Mouse (Mus musculus): ENCODE measurements around the gene Efhd2. TPM values are rescaled to one million over a fixed set of nuclear protein-coding genes. Genes with fewer than 3 reads are reported as not detected.

Efhd2 gene
- polyA plus RNA-seq, 1 experiment from 2014 or later: 82.8 TPM

- no peak overlapping the region for H3K4me2 ChIP-seq (replicated peaks)
- no peaks in the 10 kb centered on the region for H3K27me3 ChIP-seq
- no peaks in the 10 kb centered on the region for H3K9me3 ChIP-seq
- H3K4me3 ChIP-seq: no peak overlapping the region
- no peak overlapping the region for H3K9ac ChIP-seq (replicated peaks)
- H3K4me1 ChIP-seq: peaks cover 19% of the 10 kb centered on the region
- ATAC-seq (replicated peaks): no peak
- H3K36me3 ChIP-seq: no peaks in the 10 kb centered on the region
- WGBS: 72% methylated on average over 7 of the region's 7 CpGs
- H3K27ac ChIP-seq (replicated peaks): no peak overlapping the region
Measured at GRCm38 (mm10) chr4:141878621-141879020, 3.9 kb upstream of the Efhd2 start.

GRCm38 (mm10) chr4:141875481-141876108 lies 875 bp upstream of the Efhd2 start:
- Histone ChIP-seq H3K4me2 (replicated peaks) (peak overlapping the region; percentile 81), H3K27me3 (no peaks in the 10 kb centered on the region), H3K4me3 (peak overlapping the region; percentile 78), H3K27ac (replicated peaks) (0 out of 2 replicates have a peak overlapping the region, but pooled peaks have one; percentile 47), H3K4me1 (peaks cover 49% of the 10 kb centered on the region), H3K9me3 (no peaks in the 10 kb centered on the region), H3K9ac (replicated peaks) (peak overlapping the region; percentile 72), H3K36me3 (no peaks in the 10 kb centered on the region)
- WGBS: 9% methylated on average over 8 of the region's 8 CpGs
- peak; percentile 8; the same call in 1 of the 2 replicates for ATAC-seq (replicated peaks)

DNA sequence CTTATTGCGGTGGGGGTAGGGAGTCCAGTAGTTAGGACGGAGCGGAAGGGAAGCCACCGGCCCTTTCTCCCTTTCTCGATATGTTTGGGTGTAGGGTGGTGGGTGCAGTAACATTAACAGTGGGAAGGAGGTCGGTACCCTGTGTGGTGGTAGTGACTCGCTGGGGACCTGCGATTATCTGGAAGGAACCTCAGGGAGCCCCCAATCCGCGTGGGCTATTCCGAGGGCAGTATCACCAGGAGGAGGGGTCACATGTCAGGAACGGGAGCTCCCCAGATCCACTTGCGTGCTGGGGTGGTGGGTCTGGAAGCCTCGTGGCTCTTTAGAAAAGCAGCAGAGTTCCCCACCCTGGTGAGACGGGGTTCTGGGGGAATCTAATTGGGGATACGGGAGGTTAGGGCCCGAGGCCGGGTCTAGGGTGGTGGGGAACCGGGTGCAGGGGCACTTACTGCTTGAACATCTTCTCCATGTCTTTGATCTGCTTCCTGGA lies 564 bp downstream of the Efhd2 start:
- Histone ChIP-seq H3K9ac (replicated peaks) (peak overlapping the region; percentile 72), H3K9me3 (no peaks in the 10 kb centered on the region), H3K4me2 (replicated peaks) (peak overlapping the region; percentile 81), H3K4me3 (peak overlapping the region; percentile 78), H3K36me3 (no peaks in the 10 kb centered on the region), H3K27ac (replicated peaks) (no peak overlapping the region), H3K4me1 (peaks cover 61% of the 10 kb centered on the region), H3K27me3 (no peaks in the 10 kb centered on the region)
- WGBS: 1% methylated on average over 19 of the region's 19 CpGs
- peak; percentile 26 for ATAC-seq (replicated peaks)

GRCm38 (mm10) chr4:141872977-141873376 lies 1.7 kb downstream of the Efhd2 start:
- Histone ChIP-seq H3K36me3 (no peaks in the 10 kb centered on the region), H3K4me1 (peaks cover 66% of the 10 kb centered on the region), H3K9ac (replicated peaks) (peak overlapping the region; percentile 72), H3K4me2 (replicated peaks) (peak overlapping the region; percentile 81), H3K4me3 (peak overlapping the region; percentile 78), H3K27ac (replicated peaks) (no peak overlapping the region), H3K9me3 (no peaks in the 10 kb centered on the region), H3K27me3 (no peaks in the 10 kb centered on the region)
- 89% methylated on average over 9 of the region's 9 CpGs for whole genome bisulfite sequencing
- ATAC-seq (replicated peaks): no peak

GRCm38 (mm10) chr4:141871909-141872308 lies 2.8 kb downstream of the Efhd2 start:
- 46% methylated on average over 9 of the region's 9 CpGs for WGBS
- Histone ChIP-seq H3K27me3 (no peaks in the 10 kb centered on the region), H3K4me1 (peaks cover 77% of the 10 kb centered on the region), H3K9me3 (no peaks in the 10 kb centered on the region), H3K27ac (replicated peaks) (peak overlapping the region; percentile 73), H3K36me3 (no peaks in the 10 kb centered on the region), H3K4me2 (replicated peaks) (peak overlapping the region; percentile 81), H3K9ac (replicated peaks) (peak overlapping the region; percentile 27; the same call in 1 of the 2 replicates), H3K4me3 (peak overlapping the region; percentile 12)
- ATAC-seq (replicated peaks): no peak

- WGBS: 91% methylated on average over 3 of the region's 3 CpGs
- H3K9ac ChIP-seq (replicated peaks): no peak overlapping the region
- H3K4me3 ChIP-seq: peak overlapping the region; percentile 12; the same call in 1 of the 2 replicates
Measured at GRCm38 (mm10) chr4:141871333-141871725, 3.4 kb downstream of the Efhd2 start.

DNA sequence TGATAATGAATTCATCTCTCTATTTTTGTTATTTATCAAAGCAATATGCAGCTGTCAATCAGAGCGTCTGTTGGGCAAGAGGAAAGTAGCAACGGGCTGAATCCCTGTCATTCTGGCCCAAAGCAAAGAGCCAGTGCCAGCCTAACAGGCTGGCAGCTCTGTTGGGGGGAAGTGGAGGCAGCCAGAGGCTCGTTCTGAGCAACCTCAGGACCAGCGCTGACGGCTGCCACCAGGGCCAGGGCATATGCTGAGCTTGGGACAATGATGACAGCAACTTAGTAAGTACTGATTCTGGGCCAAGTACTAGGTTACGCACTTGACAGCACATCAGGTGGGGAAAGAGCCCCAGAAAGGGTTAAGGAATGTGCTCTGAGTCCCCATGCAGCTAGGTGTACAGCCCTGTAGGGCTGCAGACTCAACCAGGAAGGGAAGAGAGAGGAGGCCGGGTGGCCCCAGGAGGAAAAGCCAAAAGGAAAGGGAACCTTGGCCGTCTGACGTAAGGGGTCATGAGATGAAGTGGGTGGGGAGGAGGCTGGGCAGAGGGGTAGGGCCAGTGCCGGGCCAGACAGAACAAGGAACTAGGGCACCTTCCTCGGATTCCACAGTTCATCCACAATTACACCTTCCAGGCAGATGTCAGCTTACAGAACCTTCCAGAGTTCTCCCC lies 3.9 kb downstream of the Efhd2 start:
- H3K4me2 ChIP-seq (replicated peaks): no peak overlapping the region
- H3K9me3 ChIP-seq: no peaks in the 10 kb centered on the region
- peaks cover 86% of the 10 kb centered on the region for H3K4me1 ChIP-seq
- ATAC-seq (replicated peaks): no peak
- no peak overlapping the region for H3K9ac ChIP-seq (replicated peaks)
- no peaks in the 10 kb centered on the region for H3K36me3 ChIP-seq
- H3K27me3 ChIP-seq: no peaks in the 10 kb centered on the region
- WGBS: 49% methylated on average over 11 of the region's 11 CpGs
- peak overlapping the region; percentile 13 for H3K27ac ChIP-seq (replicated peaks)
- no peak overlapping the region for H3K4me3 ChIP-seq

More at GRCm38 (mm10) chr4:141871333-141871725, 3.4 kb downstream of the Efhd2 start:
- Histone ChIP-seq H3K27me3 (no peaks in the 10 kb centered on the region), H3K4me1 (peaks cover 82% of the 10 kb centered on the region), H3K9me3 (no peaks in the 10 kb centered on the region), H3K4me2 (replicated peaks) (peak overlapping the region; percentile 81), H3K36me3 (no peaks in the 10 kb centered on the region), H3K27ac (replicated peaks) (peak overlapping the region; percentile 73)
- no peak for ATAC-seq (replicated peaks)

- Histone ChIP-seq H3K9me3 (no peaks in the 10 kb centered on the region), H3K9ac (replicated peaks) (no peak overlapping the region), H3K4me2 (replicated peaks) (no peak overlapping the region), H3K36me3 (no peaks in the 10 kb centered on the region), H3K27me3 (no peaks in the 10 kb centered on the region), H3K4me1 (peaks cover 85% of the 10 kb centered on the region), H3K4me3 (no peak overlapping the region), H3K27ac (replicated peaks) (0 out of 2 replicates have a peak overlapping the region, but pooled peaks have one; percentile 13)
- no peak for ATAC-seq (replicated peaks)
- 83% methylated on average over 5 of the region's 5 CpGs for WGBS
Measured at GRCm38 (mm10) chr4:141869436-141870215, 5.1 kb downstream of the Efhd2 start.

DNA sequence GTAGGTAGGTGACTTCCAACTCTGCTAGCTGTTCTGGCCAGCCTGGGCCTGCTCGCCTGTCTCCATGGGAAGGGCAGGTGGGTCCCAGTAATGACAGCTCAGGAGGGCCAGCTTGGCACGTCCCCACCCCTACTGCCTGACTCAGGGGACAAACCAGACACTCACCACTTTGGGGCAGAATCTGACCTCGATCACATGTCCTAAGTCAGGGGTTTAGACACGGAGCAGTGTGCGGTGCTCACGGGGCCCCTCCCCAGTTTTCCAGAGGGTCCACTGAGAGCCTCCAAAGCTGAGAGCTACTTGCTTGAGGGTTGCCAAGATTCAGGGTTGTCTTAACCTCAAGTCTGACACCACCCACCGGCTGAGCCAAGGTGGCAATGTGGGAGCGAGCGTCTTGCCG lies 6.7 kb downstream of the Efhd2 start:
- no peak for ATAC-seq (replicated peaks)
- 59% methylated on average over 10 of the region's 10 CpGs for WGBS
- H3K4me1 ChIP-seq: peaks cover 71% of the 10 kb centered on the region

DNA sequence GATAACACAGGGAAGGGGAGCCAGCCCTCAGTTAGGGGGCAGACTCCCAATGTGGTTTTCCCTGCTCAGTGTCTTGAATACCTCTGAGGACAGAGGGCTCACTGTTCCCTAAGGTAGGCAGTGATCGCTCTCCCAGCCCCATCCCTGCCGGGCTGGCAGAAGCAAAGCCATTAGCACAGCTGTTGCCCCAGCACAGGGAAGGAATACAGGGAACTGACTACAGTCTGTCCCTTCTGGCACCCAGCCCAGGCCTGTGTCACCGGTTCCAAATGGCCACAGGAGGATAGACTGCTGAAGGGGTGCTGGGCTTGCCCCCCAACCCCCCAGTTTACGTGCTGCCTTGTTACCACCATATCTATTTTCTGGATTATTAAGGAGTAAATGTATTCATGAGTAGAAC lies 7.2 kb downstream of the Efhd2 start:
- Histone ChIP-seq H3K9ac (replicated peaks) (no peak overlapping the region; the same call in 1 of the 2 replicates), H3K4me3 (no peak overlapping the region), H3K36me3 (0 out of 2 replicates have a peak, but pooled peaks cover 3% of the 10 kb centered on the region), H3K4me1 (peaks cover 66% of the 10 kb centered on the region), H3K4me2 (replicated peaks) (peak overlapping the region; percentile 8; the same call in 1 of the 2 replicates), H3K9me3 (no peaks in the 10 kb centered on the region), H3K27ac (replicated peaks) (peak overlapping the region; percentile 83), H3K27me3 (no peaks in the 10 kb centered on the region)
- ATAC-seq (replicated peaks): peak; percentile 63
- 9% methylated on average over 4 of the region's 4 CpGs for WGBS

More for the DNA sequence above, 6.7 kb downstream of the Efhd2 start:
- H3K27me3 ChIP-seq: no peaks in the 10 kb centered on the region
- no peaks in the 10 kb centered on the region for H3K9me3 ChIP-seq
- H3K9ac ChIP-seq (replicated peaks): no peak overlapping the region
- H3K27ac ChIP-seq (replicated peaks): peak overlapping the region; percentile 83
- H3K36me3 ChIP-seq: 0 out of 2 replicates have a peak, but pooled peaks cover 3% of the 10 kb centered on the region
- H3K4me2 ChIP-seq (replicated peaks): no peak overlapping the region
- H3K4me3 ChIP-seq: no peak overlapping the region

DNA sequence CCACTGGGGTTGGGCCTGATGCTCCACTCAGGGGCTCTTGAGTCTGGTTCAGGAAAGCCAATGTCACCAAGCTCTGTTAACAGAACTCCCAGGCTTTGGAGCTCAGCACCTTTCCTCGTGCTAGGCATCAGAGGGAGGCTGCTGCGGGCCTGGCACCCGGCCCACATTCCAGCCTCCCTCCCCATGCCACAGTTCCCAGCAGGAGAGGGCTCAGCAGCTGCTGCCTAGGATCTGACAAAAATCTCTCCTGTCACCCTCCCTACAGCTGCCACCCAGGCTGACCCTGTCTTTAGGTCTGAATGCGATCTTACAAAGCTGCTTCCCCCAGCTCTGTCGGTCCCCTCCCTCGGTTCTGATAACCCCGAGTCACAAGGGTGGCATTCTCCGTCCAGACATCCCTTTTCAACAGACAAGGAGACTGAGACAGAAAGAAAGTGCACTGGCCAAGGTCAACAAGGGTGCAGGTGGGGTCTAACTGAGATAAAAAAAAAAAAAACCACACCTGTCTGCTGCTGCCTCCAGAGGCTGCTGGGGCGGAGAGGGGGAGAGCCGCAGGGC lies 7.7 kb downstream of the Efhd2 start:
- no peaks in the 10 kb centered on the region for H3K27me3 ChIP-seq
- H3K4me1 ChIP-seq: peaks cover 61% of the 10 kb centered on the region
- peak; percentile 56; the same call in 1 of the 2 replicates for ATAC-seq (replicated peaks)
- no peaks in the 10 kb centered on the region for H3K9me3 ChIP-seq
- 9% methylated on average over 10 of the region's 10 CpGs for WGBS
- H3K36me3 ChIP-seq: peaks cover 3% of the 10 kb centered on the region; the same call in 1 of the 2 replicates
- H3K9ac ChIP-seq (replicated peaks): no peak overlapping the region; the same call in 1 of the 2 replicates
- H3K27ac ChIP-seq (replicated peaks): peak overlapping the region; percentile 83
- peak overlapping the region; percentile 8; the same call in 1 of the 2 replicates for H3K4me2 ChIP-seq (replicated peaks)
- no peak overlapping the region for H3K4me3 ChIP-seq
